7 mouse cellular contexts compared by ENCODE assay signal in the genomic region with DNA sequence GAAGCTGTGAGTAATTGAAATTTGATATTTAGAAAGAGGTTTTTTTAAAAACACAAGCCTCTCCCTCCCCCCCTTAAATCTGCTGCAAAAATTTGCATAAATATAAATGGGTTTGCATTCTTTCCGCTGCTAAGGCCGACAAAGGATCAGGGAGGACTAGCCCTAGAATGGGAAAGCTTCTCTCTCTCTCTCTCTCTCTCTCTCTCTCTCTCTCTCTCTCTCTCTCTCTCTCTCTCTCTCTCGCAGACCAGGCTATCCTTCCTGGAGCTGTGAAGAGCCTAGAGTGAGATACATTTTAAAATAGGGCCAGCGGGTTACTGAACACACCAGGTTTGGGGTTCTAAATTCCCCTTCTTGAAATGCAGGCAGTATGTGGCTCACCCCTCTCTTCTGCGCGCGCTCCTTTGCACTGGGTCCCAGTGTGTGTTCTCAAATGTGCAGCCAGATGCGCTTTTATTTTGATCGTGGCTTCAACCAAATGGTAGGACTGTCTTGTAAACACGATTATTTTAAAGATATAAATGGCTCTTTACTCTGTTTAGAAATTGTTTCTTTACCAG.
DNase-seq lines count a peak whose midpoint lies in the region; ATAC-seq lines count a peak whose summit lies in the region.

No protein-coding gene starts in this region.

- peak overlapping the region; percentile 74 for H3K4me2 ChIP-seq in hindbrain, embryonic 13.5 days

- H3K9ac ChIP-seq in hindbrain, embryonic 13.5 days, result peak overlapping the region; percentile 85

- WGBS in hindbrain, embryonic 13.5 days, result under 1% methylated on average over 10 of the region's 10 CpGs

- intact Hi-C loops in left cerebral cortex, postnatal 14 days (cut with DNase I), result loop anchor here (2.0 kb wide), 1 partner anchor 88 kb away; the partner anchor contains the start of gene Tnrc6b

- no peaks in the 10 kb centered on the region for H3K9me3 ChIP-seq in hindbrain, embryonic 13.5 days

- H3K36me3 ChIP-seq in hindbrain, embryonic 13.5 days, result no peaks in the 10 kb centered on the region

- H3K4me3 ChIP-seq in hindbrain, embryonic 13.5 days, result peak overlapping the region; percentile 59

- peak; percentile 41 for ATAC-seq in erythroid progenitor cell, adult 5-6 weeks (replicated peaks; ENCODE audit: low FRiP score, poor library complexity, severe bottlenecking)
- peak; percentile 73 for ATAC-seq in hindbrain, embryonic 13.5 days (ENCODE audit: low FRiP score)

- peak overlapping the region; percentile 92 for H3K27ac ChIP-seq in hindbrain, embryonic 13.5 days

- no peaks in the 10 kb centered on the region for H3K27me3 ChIP-seq in hindbrain, embryonic 13.5 days

- H3K4me1 ChIP-seq in hindbrain, embryonic 13.5 days (replicated peaks), result peaks cover 42% of the 10 kb centered on the region

- peak; percentile 59 for DNase-seq in MEL-GATA-1-ER (ENCODE audit: extremely low read depth, low read depth)
- DNase-seq in brain, adult 2 months (ENCODE audit: low read depth, low spot score), result peak; percentile 78
- peak; percentile 37 to 50 for DNase-seq in left cerebral cortex, postnatal 14 days (ENCODE audit: low spot score in 2 of 2)
- DNase-seq in mesoderm, embryonic 11.5 days (ENCODE audit: low read depth, low spot score), result peak; percentile 82
- peak; percentile 64 to 67 for DNase-seq in spleen, postnatal 10 days (ENCODE audit: low spot score in 2 of 2)

Comparison
In these comparisons a context has a peak if more than half of its experiments do, and no peak if none do; other contexts are left out.
1. Peak in every context shown above with its lines: DNase-seq, ATAC-seq, H3K4me3 ChIP-seq and H3K27ac ChIP-seq.